Mouse (Mus musculus) liver, embryonic 14.5 days (tissue): ENCODE results near the gene Vmn1r1. TPM values are rescaled to one million over a fixed set of nuclear protein-coding genes. Genes with fewer than 3 reads are reported as not detected.
"Not testable (repeated sequence)": the region's sequence is repeated elsewhere in the genome, so short reads cannot be mapped to it uniquely, and the experiment has no call there.

Experiments used
- ATAC-seq: fragments of 200-750 bp; cut with Nextera tagmentation; 2 replicates; pipeline ENCODE4 v1.8.0; 2017; ENCODE audit warnings: moderate number of reproducible peaks, mild to moderate bottlenecking, moderate library complexity; ENCODE audit not compliant: insufficient read depth
- DNase-seq, 3 experiments: peaks; one replicate each; pipeline ENCODE4 v3.0.0-alpha.2; 2012 to 2013; ENCODE audit warnings: low read depth in 3 of 3, low spot score in 3 of 3
- H3K27ac ChIP-seq: fragments of 300-500 bp; sonication (generic); 2 replicates; pipeline ENCODE4 v1.5.1; 2014; ENCODE audit warnings: moderate library complexity, mild to moderate bottlenecking, control low read depth, inconsistent platforms
- H3K27me3 ChIP-seq: fragments of 300-500 bp; sonication (generic); 2 replicates; pipeline ENCODE4 v1.6.1; 2014; ENCODE audit warnings: mild to moderate bottlenecking, low read length, moderate library complexity; ENCODE audit not compliant: control insufficient read depth, insufficient read depth
- H3K36me3 ChIP-seq: fragments of 300-500 bp; sonication (generic); replicated peaks from 2 replicates; pipeline ENCODE4 v1.6.1; 2014; ENCODE audit warnings: low read depth; ENCODE audit not compliant: control insufficient read depth, insufficient read depth
- H3K4me1 ChIP-seq, 2 experiments: fragments of 200-500 bp in 1 of 2; fragments of 300-500 bp in 1 of 2; sonication (generic) in 1 of 2; replicated peaks; 2 replicates each; pipeline ENCODE4 v1.6.1; 2012 to 2014; ENCODE audit warnings: antibody characterized with exemption in 1 of 2, inconsistent platforms in 1 of 2, low read length in 1 of 2; ENCODE audit not compliant: control insufficient read depth in 2 of 2, insufficient read depth in 2 of 2
- H3K4me2 ChIP-seq: fragments of 300-500 bp; sonication (generic); 2 replicates; pipeline ENCODE4 v1.6.1; 2014; ENCODE audit warnings: low read depth, mild to moderate bottlenecking, control low read depth, moderate library complexity
- H3K4me3 ChIP-seq, 2 experiments: fragments of 200-500 bp in 1 of 2; fragments of 300-500 bp in 1 of 2; sonication (generic) in 1 of 2; 2 replicates each; pipeline ENCODE4 v1.5.1; 2012 to 2014; ENCODE audit warnings: low read depth in 2 of 2, low read length in 2 of 2, mild to moderate bottlenecking in 2 of 2, control low read depth in 1 of 2, inconsistent platforms in 1 of 2, moderate library complexity in 1 of 2; ENCODE audit not compliant: insufficient read depth in 1 of 2
- H3K9ac ChIP-seq: fragments of 300-500 bp; sonication (generic); replicated peaks from 2 replicates; pipeline ENCODE4 v1.6.1; 2014; ENCODE audit warnings: mild to moderate bottlenecking, control low read depth, moderate library complexity
- H3K9me3 ChIP-seq: fragments of 300-500 bp; sonication (generic); 2 replicates; pipeline ENCODE4 v1.6.1; 2016; ENCODE audit warnings: low read length, mixed read lengths; ENCODE audit not compliant: control insufficient read depth
- CTCF ChIP-seq: IDR thresholded peaks from 2 replicates; pipeline ENCODE4 v1.5.1; 2016; ENCODE audit warnings: antibody characterized with exemption, low read depth, control low read depth
- EP300 ChIP-seq: IDR thresholded peaks from 2 replicates; pipeline ENCODE4 v1.6.1; 2016; ENCODE audit warnings: antibody characterized with exemption, low read depth
- WGBS: fragments of 180-500 bp; shearing (Covaris S2); extraction: QIAGEN DNeasy Blood & Tissue Kit; methylation state at CpG from one replicate; pipeline ENCODE4 v1.1.7; 2014; ENCODE audit not compliant: insufficient replicate concordance; 5-methylcytosine and 5-hydroxymethylcytosine counted together
- polyA plus RNA-seq, 2 experiments: library from polyadenylated mRNA; depleted of rRNA in 1 of 2; stranded (reverse) in 1 of 2; unstranded in 1 of 2; fragments of >200 nt; fragmentation: Nextera tagmentation in 1 of 2; extraction: Ambion mirVana in 1 of 2; gene quantifications; 2 replicates each; pipeline versions ENCODE4 v1.2.1 to v1.2.3; 2012 to 2014

The Vmn1r1 gene
- polyA plus RNA-seq, 2 experiments, result not detected

- H3K4me1 ChIP-seq, result peaks cover 3 to 4% of the 10 kb centered on the region in 2 experiments; a peak in 3 of 4 replicates
- no peaks in the 10 kb centered on the region for H3K27me3 ChIP-seq
- DNase-seq (peak in 2 of 3 experiments; percentile 9 to 15), ATAC-seq (no peak)
- H3K9me3 ChIP-seq, result no peaks in the 10 kb centered on the region
- H3K9ac ChIP-seq, result no peak overlapping the region
- no peak for TF ChIP-seq CTCF
- TF ChIP-seq EP300, result no peak
- no peak overlapping the region for H3K4me2 ChIP-seq
- no peaks in the 10 kb centered on the region for H3K36me3 ChIP-seq
- H3K4me3 ChIP-seq, result no peak overlapping the region
- no peak overlapping the region for H3K27ac ChIP-seq
- WGBS, result 39% methylated on average over 3 of the region's 3 CpGs
These were observed 25.6 kb upstream of the Vmn1r1 start for GRCm38 (mm10) chr1:182189669-182190440.

GRCm38 (mm10) chr1:182182449-182182848, 18.2 kb upstream of the Vmn1r1 start:
- 70% methylated on average over 4 of the region's 4 CpGs for WGBS
- not testable (repeated sequence) for H3K4me3 ChIP-seq, H3K9ac ChIP-seq, H3K27ac ChIP-seq, DNase-seq, H3K4me2 ChIP-seq, H3K9me3 ChIP-seq, ATAC-seq, H3K36me3 ChIP-seq, H3K27me3 ChIP-seq, H3K4me1 ChIP-seq

DNA sequence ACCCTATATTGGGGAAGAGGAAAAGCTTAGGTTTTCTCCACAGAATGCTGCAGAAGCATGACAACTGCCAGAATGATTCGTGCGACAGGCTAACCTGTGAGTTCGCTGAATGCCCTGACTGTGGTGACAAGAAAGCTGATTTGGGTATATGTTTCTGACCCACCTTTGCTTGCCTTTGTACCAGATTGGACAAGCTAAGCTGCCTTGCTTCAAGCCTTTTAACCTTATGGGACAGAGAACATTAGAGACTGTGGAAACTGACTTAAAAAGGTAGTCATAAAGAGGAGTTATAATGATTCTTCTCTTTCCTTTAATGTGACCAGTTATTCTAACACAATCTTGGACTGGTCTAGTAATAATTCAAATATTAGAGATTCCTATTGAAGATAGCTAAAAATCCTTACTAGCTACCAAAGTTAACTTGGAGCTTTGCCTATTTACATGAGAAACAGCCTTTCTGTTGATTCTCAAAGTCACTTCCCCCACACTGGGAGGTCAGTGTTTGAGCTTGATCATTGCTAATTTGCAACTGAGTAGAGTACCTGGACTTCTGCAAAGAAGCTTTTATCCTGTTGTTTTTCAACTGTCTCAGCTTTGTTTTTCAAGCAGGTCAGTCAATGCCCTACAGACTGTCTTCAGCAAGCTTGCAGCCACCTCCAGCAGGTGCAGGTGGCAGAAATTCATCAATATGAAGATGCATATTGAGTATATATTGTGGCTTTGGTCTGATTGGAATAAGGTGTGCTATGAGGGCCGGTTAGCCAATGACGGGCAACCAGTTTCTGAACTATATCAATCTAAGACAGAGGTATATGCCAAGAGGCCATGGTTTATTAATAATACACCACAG, 17.4 kb upstream of the Vmn1r1 start:
- no peaks in the 10 kb centered on the region for H3K9me3 ChIP-seq
- WGBS, result 67% methylated on average over 5 of the region's 5 CpGs
- H3K4me1 ChIP-seq, result no peaks in the 10 kb centered on the region
- no peak overlapping the region for H3K4me3 ChIP-seq
- H3K27ac ChIP-seq, result no peak overlapping the region
- no peaks in the 10 kb centered on the region for H3K36me3 ChIP-seq
- DNase-seq (no peak), ATAC-seq (no peak)
- no peak overlapping the region for H3K4me2 ChIP-seq
- no peak for TF ChIP-seq EP300
- TF ChIP-seq CTCF, result no peak
- H3K27me3 ChIP-seq, result no peaks in the 10 kb centered on the region
- no peak overlapping the region for H3K9ac ChIP-seq

DNA sequence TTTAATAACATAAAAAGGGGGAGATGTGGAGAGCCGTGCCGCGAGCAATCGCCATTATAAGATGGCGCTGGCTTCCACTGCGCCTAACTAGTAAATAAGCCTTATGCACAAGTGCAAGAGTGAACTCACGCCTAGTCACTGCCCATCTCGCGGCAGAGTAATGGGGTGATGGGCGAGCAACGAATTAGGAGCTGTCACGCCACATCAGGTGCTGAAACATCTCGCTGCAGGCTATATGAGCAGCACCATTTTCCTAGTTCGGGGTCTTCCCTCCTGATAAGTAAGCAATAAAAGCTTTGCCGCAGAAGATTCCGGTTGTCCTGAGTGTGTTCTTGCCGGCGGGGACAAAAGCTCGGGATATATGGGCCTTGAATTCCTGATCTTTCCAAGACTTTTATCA, 12.7 kb upstream of the Vmn1r1 start:
- H3K4me2 ChIP-seq, H3K27me3 ChIP-seq, DNase-seq, H3K9me3 ChIP-seq, H3K4me3 ChIP-seq, ATAC-seq, H3K36me3 ChIP-seq, H3K27ac ChIP-seq, H3K4me1 ChIP-seq, H3K9ac ChIP-seq: not testable (repeated sequence)
- WGBS, result 76% methylated on average over 19 of the region's 19 CpGs

DNA sequence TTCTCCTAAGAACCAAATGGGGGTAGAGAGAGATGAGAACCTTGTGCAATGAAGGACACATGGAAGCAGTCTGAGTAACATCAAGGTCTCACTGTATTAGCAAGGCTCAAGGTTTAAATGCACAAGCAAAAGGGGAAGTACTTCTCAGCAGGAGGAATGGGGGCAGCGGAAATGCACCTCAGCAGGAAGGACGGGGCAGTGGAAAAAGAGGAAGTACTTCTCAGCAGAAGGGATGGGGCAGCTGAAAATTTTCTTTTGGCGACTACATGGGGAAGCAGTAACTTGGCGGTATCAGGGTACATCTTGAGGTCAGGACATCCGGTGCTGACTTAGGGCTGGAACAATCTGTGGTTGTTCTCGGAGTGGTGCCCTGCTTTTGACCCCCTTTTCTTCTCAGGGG, 5.9 kb upstream of the Vmn1r1 start:
- H3K9me3 ChIP-seq, H3K27ac ChIP-seq, H3K4me1 ChIP-seq, H3K9ac ChIP-seq, H3K36me3 ChIP-seq, ATAC-seq, DNase-seq, H3K4me2 ChIP-seq, H3K27me3 ChIP-seq, H3K4me3 ChIP-seq: not testable (repeated sequence)
- WGBS, result 55% methylated on average over 6 of the region's 6 CpGs
